ENCODE assay signal across 15 mouse cellular contexts in genomic region chr13:26158703-26159102, GRCm38 (mm10).
A peak's percentile ranks its signal among the peaks of the same experiment; 100 is the strongest.
DNase-seq lines count a peak whose midpoint lies in the region; ATAC-seq and TF ChIP-seq lines count a peak whose summit lies in the region.
"Had no signal": no experiment of that assay in that cellular context is flagged by ENCODE, and none has a peak within 500 bp of the region (broad histone marks: within the 10 kb centered on the region; RNA-seq: fewer than 3 reads in every experiment).

No protein-coding gene starts in this region.

- H3K9me3 ChIP-seq in heart, postnatal 0 days (replicated peaks; ENCODE audit: control insufficient read depth, low read length) = no peaks in the 10 kb centered on the region
- H3K9me3 ChIP-seq in heart, embryonic 11.5 days (replicated peaks; ENCODE audit: control insufficient read depth, low read length) = no peaks in the 10 kb centered on the region
- H3K9me3 ChIP-seq: heart, embryonic 13.5 days; kidney, embryonic 15.5 days had no signal

- 84% methylated on average over 2 of the region's 2 CpGs for WGBS in heart, postnatal 0 days
- WGBS in heart, embryonic 11.5 days (ENCODE audit: insufficient replicate concordance) = 84% methylated on average over 2 of the region's 2 CpGs

- H3K4me3 ChIP-seq in heart, postnatal 0 days (ENCODE audit: low read depth, low read length) = no peak overlapping the region
- no peak overlapping the region for H3K4me3 ChIP-seq in heart, embryonic 11.5 days (ENCODE audit: low read depth, low read length)
- no peak overlapping the region for H3K4me3 ChIP-seq in embryonic fibroblast, embryonic 13.5 days (ENCODE audit: insufficient read depth, low read length)
- H3K4me3 ChIP-seq: heart, embryonic 13.5 days; kidney, embryonic 15.5 days had no signal

- no peaks in the 10 kb centered on the region; the same call in 1 of the 2 replicates for H3K4me1 ChIP-seq in heart, postnatal 0 days (ENCODE audit: control insufficient read depth, insufficient read depth)
- H3K4me1 ChIP-seq in heart, embryonic 11.5 days (ENCODE audit: control insufficient read depth, insufficient read depth, low read length) = peaks cover 6% of the 10 kb centered on the region
- H3K4me1 ChIP-seq in embryonic fibroblast, embryonic 13.5 days (ENCODE audit: control insufficient read depth, insufficient read depth, low read length) = no peaks in the 10 kb centered on the region
- H3K4me1 ChIP-seq: kidney, embryonic 15.5 days had no signal

- no peaks in the 10 kb centered on the region for H3K36me3 ChIP-seq in heart, postnatal 0 days (replicated peaks; ENCODE audit: control insufficient read depth, insufficient read depth, low read length)
- H3K36me3 ChIP-seq in heart, embryonic 11.5 days (ENCODE audit: control insufficient read depth, insufficient read depth, low read length) = no peaks in the 10 kb centered on the region
- H3K36me3 ChIP-seq: heart, embryonic 13.5 days; kidney, embryonic 15.5 days had no signal

- no peak for TF ChIP-seq POLR2A in embryonic fibroblast, embryonic 13.5 days (IDR thresholded peaks at IDR 0.05; ENCODE audit: low read depth, low read length)

- H3K4me2 ChIP-seq in heart, postnatal 0 days (ENCODE audit: low read depth, low read length) = no peak overlapping the region
- H3K4me2 ChIP-seq in heart, embryonic 11.5 days = no peak overlapping the region
- H3K4me2 ChIP-seq: heart, embryonic 13.5 days; kidney, embryonic 15.5 days had no signal

- no peak for ATAC-seq in heart, postnatal 0 days (ENCODE audit: insufficient read depth, low read depth)
- ATAC-seq in heart, embryonic 11.5 days (replicated peaks; ENCODE audit: insufficient number of reproducible peaks, low FRiP score, low TSS enrichment) = no peak
- ATAC-seq: hindbrain, embryonic 16.5 days had no signal

- no peak overlapping the region for H3K27ac ChIP-seq in heart, postnatal 0 days (ENCODE audit: low read depth)
- no peak overlapping the region for H3K27ac ChIP-seq in heart, embryonic 11.5 days (ENCODE audit: low read depth, low read length)
- H3K27ac ChIP-seq in embryonic fibroblast, embryonic 13.5 days (ENCODE audit: insufficient read depth, low read length) = no peak overlapping the region
- H3K27ac ChIP-seq: heart, embryonic 13.5 days; kidney, embryonic 15.5 days had no signal

- no peak for TF ChIP-seq EP300 in heart, postnatal 0 days (IDR thresholded peaks at IDR 0.05; ENCODE audit: low read depth)

- no peaks in the 10 kb centered on the region for H3K27me3 ChIP-seq in heart, postnatal 0 days (ENCODE audit: control insufficient read depth, insufficient read depth, low read length)
- H3K27me3 ChIP-seq in heart, embryonic 11.5 days (ENCODE audit: control insufficient read depth, insufficient read depth, low read length) = no peaks in the 10 kb centered on the region
- H3K27me3 ChIP-seq: heart, embryonic 13.5 days; kidney, embryonic 15.5 days had no signal

- no peak for DNase-seq in heart, postnatal 0 days (ENCODE audit: low spot score)
- peak; percentile 3 for DNase-seq in lung, postnatal 10 days
- no peak for DNase-seq in lung, postnatal 25 days (ENCODE audit: low spot score)
- DNase-seq in adipocyte (ENCODE audit: low spot score) = peak; percentile 47
- DNase-seq in frontal cortex, adult 2 months (ENCODE audit: extremely low spot score in 1 of 2, low spot score in 1 of 2) = no peak
- no peak for DNase-seq in spleen, postnatal 4 days (ENCODE audit: low spot score in 2 of 2)
- DNase-seq: cerebellum, adult 9-11 months; gastrocnemius, postnatal 25 days; right cerebral cortex, postnatal 25 days; thymus, postnatal 4 days had no signal

- peak; percentile 54 for TF ChIP-seq CTCF in heart, postnatal 0 days (IDR thresholded peaks at IDR 0.05; ENCODE audit: low read depth)
- peak; percentile 68; the same call in 1 of the 2 replicates for TF ChIP-seq CTCF in embryonic fibroblast, embryonic 13.5 days (IDR thresholded peaks at IDR 0.05; ENCODE audit: borderline replicate concordance, insufficient read depth, low read length)

- H3K9ac ChIP-seq in heart, postnatal 0 days (replicated peaks; ENCODE audit: low read depth, low read length) = no peak overlapping the region
- no peak overlapping the region for H3K9ac ChIP-seq in heart, embryonic 11.5 days (ENCODE audit: low read depth, low read length)
- H3K9ac ChIP-seq: heart, embryonic 13.5 days; kidney, embryonic 15.5 days had no signal

Comparison
In these comparisons a context has a peak if more than half of its experiments do, and no peak if none do; other contexts are left out.
1. DNase-seq: peak in lung, postnatal 10 days (single experiment) and adipocyte (single experiment); none in heart, postnatal 0 days (single experiment), lung, postnatal 25 days (single experiment), frontal cortex, adult 2 months (0 of 2) and spleen, postnatal 4 days (0 of 2).